Mouse (Mus musculus) limb, embryonic 13.5 days (tissue): ENCODE results near the gene Cdca8. TPM values are rescaled to one million over a fixed set of nuclear protein-coding genes. Genes with fewer than 3 reads are reported as not detected.
A peak's percentile ranks its signal among the peaks of the same experiment; 100 is the strongest.

Experiments used
- ATAC-seq: fragments of 200-750 bp; cut with Nextera tagmentation; 2 replicates; pipeline ENCODE4 v1.8.0; 2017; ENCODE audit warnings: low read depth, moderate number of reproducible peaks, moderate TSS enrichment; ENCODE audit not compliant: low FRiP score
- H3K27ac ChIP-seq: fragments of 300-500 bp; sonication (generic); 2 replicates; pipeline ENCODE4 v1.5.1; 2015; ENCODE audit warnings: inconsistent platforms, mild to moderate bottlenecking, moderate library complexity
- H3K27me3 ChIP-seq: fragments of 300-500 bp; sonication (generic); 2 replicates; pipeline ENCODE4 v1.6.1; 2015; ENCODE audit warnings: mild to moderate bottlenecking, inconsistent platforms
- H3K36me3 ChIP-seq: fragments of 300-500 bp; sonication (generic); 2 replicates; pipeline ENCODE4 v1.6.1; 2015; ENCODE audit warnings: inconsistent platforms, mild to moderate bottlenecking, moderate library complexity
- H3K4me1 ChIP-seq: fragments of 300-500 bp; sonication (generic); 2 replicates; pipeline ENCODE4 v1.6.1; 2015; ENCODE audit warnings: inconsistent platforms
- H3K4me2 ChIP-seq: fragments of 300-500 bp; sonication (generic); replicated peaks from 2 replicates; pipeline ENCODE4 v1.6.1; 2015; ENCODE audit warnings: inconsistent platforms, mild to moderate bottlenecking, moderate library complexity
- H3K4me3 ChIP-seq: fragments of 300-500 bp; sonication (generic); 2 replicates; pipeline ENCODE4 v1.5.1; 2015; ENCODE audit warnings: moderate library complexity, mild to moderate bottlenecking, inconsistent platforms
- H3K9ac ChIP-seq: fragments of 300-500 bp; sonication (generic); 2 replicates; pipeline ENCODE4 v1.6.1; 2015; ENCODE audit warnings: mild to moderate bottlenecking, inconsistent platforms
- H3K9me3 ChIP-seq: fragments of 300-500 bp; sonication (generic); 2 replicates; pipeline ENCODE4 v1.6.1; 2016; ENCODE audit warnings: inconsistent platforms
- WGBS: fragments of 180-500 bp; shearing (Covaris S2); methylation state at CpG from one replicate; pipeline ENCODE4 v1.1.7; 2015; 5-methylcytosine and 5-hydroxymethylcytosine counted together
- polyA plus RNA-seq: library from polyadenylated mRNA; unstranded; fragments of >200 nt; fragmentation: Nextera tagmentation; extraction: Ambion mirVana; gene quantifications from 2 replicates; pipeline ENCODE4 v1.2.1, GENCODE M21; 2015

Cdca8 gene
- polyA plus RNA-seq, 1 experiment from 2014 or later, result 128 TPM

- ATAC-seq, result no peak
- 0 out of 2 replicates have a peak overlapping the region, but pooled peaks have one; percentile 5 for H3K9ac ChIP-seq
- H3K27me3 ChIP-seq, result peaks cover 76% of the 10 kb centered on the region
- H3K4me3 ChIP-seq, result no peak overlapping the region
- no peak overlapping the region for H3K27ac ChIP-seq
- peaks cover 26% of the 10 kb centered on the region for H3K4me1 ChIP-seq
- 75% methylated on average over 3 of the region's 3 CpGs for WGBS
- no peak overlapping the region for H3K4me2 ChIP-seq
- no peaks in the 10 kb centered on the region for H3K36me3 ChIP-seq
- no peaks in the 10 kb centered on the region for H3K9me3 ChIP-seq
These were observed 10.4 kb upstream of the Cdca8 start for GRCm38 (mm10) chr4:124949488-124949887.

DNA sequence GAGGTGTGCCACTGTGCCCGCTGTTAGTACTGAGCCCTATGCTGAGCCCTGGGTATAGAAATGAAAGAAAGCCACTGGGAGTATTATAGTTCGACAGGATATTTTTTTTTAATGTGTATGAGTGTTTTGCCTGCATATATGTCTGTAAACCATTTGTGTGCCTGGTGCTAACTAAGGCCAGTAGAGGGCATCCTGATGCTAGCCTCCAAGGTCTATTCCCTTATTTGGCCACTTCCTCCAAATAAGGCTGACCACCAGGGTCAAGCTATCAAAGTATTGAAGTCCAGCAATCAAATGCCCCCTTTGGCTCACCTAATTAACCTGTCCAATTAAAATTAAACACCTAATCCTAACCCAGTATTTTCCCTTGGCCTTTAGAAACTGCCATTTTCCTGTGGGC lies 5.8 kb upstream of the Cdca8 start:
- ATAC-seq, result no peak
- WGBS, result 60% methylated on average over 2 of the region's 2 CpGs
- Histone ChIP-seq H3K27ac (no peak overlapping the region), H3K4me1 (peaks cover 5% of the 10 kb centered on the region), H3K4me2 (no peak overlapping the region), H3K4me3 (no peak overlapping the region), H3K9me3 (no peaks in the 10 kb centered on the region), H3K9ac (no peak overlapping the region), H3K27me3 (peaks cover 44% of the 10 kb centered on the region), H3K36me3 (peaks cover 30% of the 10 kb centered on the region)

- Histone ChIP-seq H3K9ac (no peak overlapping the region), H3K4me3 (no peak overlapping the region), H3K9me3 (no peaks in the 10 kb centered on the region), H3K27me3 (peaks cover 33% of the 10 kb centered on the region), H3K27ac (no peak overlapping the region), H3K4me1 (no peaks in the 10 kb centered on the region), H3K4me2 (no peak overlapping the region), H3K36me3 (peaks cover 40% of the 10 kb centered on the region)
- WGBS, result 47% methylated on average over 5 of the region's 5 CpGs
- ATAC-seq, result no peak
These were observed 4.7 kb upstream of the Cdca8 start for GRCm38 (mm10) chr4:124943781-124944180.

DNA sequence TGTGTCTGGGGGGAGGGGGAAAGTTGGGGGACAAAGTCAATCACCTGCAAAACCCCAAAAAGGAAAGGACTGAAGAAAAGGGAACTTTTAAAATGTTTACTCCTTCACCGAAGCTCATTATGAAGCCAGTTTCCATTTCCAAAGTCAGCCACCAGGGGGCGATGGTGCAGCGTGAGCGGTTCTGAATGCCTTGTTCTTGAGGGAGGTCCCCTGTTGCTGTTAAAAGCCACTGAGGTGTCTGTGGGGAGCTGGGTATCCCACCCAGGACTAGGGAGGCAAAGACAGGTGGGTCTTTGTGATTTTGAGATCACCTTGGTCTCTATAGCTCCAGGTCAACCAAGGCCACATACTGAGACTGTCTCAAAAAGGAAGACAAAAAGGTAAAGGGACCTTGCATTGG lies 3.9 kb upstream of the Cdca8 start:
- peaks cover 4% of the 10 kb centered on the region; the same call in 1 of the 2 replicates for H3K4me1 ChIP-seq
- H3K36me3 ChIP-seq, result peaks cover 45% of the 10 kb centered on the region
- no peak overlapping the region for H3K4me3 ChIP-seq
- H3K27me3 ChIP-seq, result peaks cover 26% of the 10 kb centered on the region
- H3K27ac ChIP-seq, result no peak overlapping the region
- no peaks in the 10 kb centered on the region for H3K9me3 ChIP-seq
- ATAC-seq, result no peak
- no peak overlapping the region for H3K9ac ChIP-seq
- no peak overlapping the region for H3K4me2 ChIP-seq
- WGBS, result 8% methylated on average over 4 of the region's 4 CpGs

DNA sequence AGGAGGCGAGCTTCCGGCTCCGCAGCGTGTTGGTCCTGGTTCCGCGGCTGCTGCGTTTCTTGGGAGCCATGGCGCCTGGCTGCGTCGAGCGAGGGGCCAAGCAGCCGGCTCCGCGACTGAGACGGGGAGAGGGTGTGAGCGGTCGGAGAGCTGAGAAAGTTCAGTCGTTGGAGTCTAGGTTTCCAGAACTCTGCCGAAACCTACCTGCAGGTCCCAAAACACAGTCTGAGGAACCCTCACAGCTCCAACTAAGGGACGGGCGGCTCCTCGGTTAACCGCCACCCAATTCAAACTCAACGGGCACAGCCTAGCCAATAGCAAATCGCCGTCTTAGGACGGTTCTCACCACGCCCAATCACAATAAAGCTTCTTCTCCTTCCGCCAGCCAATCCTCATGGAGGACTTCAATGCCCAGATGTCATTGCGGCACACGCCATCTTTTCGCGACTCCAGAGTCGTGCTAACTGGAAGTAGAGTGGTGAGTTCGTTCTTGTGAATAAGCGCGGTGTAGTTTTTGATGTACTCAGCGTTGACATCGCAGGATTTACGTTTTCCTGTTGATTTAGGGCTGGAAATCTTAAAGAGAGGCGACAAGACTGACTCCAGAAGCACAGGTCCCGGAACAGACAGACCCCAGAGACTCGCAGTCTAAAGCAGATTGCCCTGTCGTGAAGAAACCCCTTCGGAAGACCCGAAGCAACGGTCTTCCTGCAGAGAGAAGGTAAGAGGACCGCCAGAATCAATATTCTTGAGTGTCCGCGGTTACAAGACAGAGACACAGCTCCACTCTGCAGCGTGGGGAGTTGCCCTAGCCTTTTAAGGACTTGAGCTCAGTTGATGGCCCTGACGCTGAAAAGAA lies 2.3 kb downstream of the Cdca8 start, which contains the start of gene 9930104L06Rik:
Gene 9930104L06Rik (plus strand): TSS at position 436 of the 859 bp plus-strand sequence.
- H3K27ac ChIP-seq, result no peak within 1 kb of the TSS
- H3K4me3 ChIP-seq, result peak within 1 kb of the TSS; percentile 89
- WGBS, result under 1% methylated on average over 52 of the region's 52 CpGs

GRCm38 (mm10) chr4:124928102-124928501 lies 11.0 kb downstream of the Cdca8 start:
- WGBS, result 86% methylated on average over 5 of the region's 5 CpGs
- Histone ChIP-seq H3K4me2 (no peak overlapping the region), H3K36me3 (peaks cover 82% of the 10 kb centered on the region), H3K4me3 (no peak overlapping the region), H3K4me1 (no peaks in the 10 kb centered on the region), H3K27me3 (no peaks in the 10 kb centered on the region), H3K27ac (no peak overlapping the region), H3K9ac (no peak overlapping the region), H3K9me3 (no peaks in the 10 kb centered on the region)
- no peak for ATAC-seq

More for the DNA sequence above, 2.3 kb downstream of the Cdca8 start, which contains the start of gene 9930104L06Rik:
- Histone ChIP-seq H3K36me3 (peaks cover 30% of the 10 kb centered on the region), H3K4me1 (peaks cover 22% of the 10 kb centered on the region), H3K9me3 (no peaks in the 10 kb centered on the region), H3K4me2 (peak within 1 kb of the TSS; percentile 77), H3K9ac (peak within 1 kb of the TSS; percentile 84), H3K27me3 (no peaks in the 10 kb centered on the region)
- ATAC-seq, result peak; percentile 100

DNA sequence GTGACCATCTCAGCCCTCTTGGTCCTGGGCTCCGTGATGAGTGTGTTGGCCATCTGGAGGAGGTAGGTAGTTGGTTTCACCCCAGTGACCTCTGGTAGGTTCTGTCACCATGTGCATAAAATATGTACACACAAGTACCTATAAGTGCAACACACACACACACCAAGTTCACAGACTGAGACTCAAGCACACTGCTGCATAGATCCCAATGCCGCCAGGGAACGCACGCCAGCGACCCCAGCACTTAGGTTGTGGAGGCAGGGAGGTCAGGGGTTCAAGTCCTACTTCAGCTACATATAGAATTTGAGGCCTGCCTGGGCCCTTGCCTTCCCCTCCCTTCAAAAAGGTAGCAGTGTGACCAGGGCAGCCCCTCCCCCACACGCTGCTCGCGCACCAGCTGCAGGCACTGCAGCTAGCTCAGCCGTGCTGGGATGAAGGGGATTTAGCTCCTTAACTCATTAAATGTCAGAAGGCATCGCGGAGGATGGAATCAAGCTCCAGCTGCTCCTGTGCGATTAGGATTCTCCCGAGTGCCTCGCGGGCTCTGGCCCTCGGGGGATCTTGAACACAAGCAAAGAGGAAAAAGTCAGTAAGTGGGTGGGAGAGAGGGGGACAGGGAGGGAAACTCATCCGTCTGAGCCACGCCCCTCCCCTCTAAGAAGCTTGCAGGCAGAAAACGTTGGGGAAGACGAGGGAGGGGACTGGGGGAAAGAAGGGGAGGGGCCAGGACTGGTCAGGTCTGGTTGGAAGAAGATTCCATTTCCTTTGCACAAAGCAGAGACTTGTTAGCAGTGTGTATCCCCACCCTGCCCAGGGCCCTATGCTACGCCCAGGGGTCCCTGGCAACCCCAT lies 32.9 kb downstream of the Cdca8 start:
- Histone ChIP-seq H3K36me3 (no peaks in the 10 kb centered on the region), H3K27ac (no peak overlapping the region), H3K4me1 (peaks cover 13% of the 10 kb centered on the region), H3K4me2 (peak overlapping the region; percentile 59), H3K9ac (peak overlapping the region; percentile 20), H3K9me3 (no peaks in the 10 kb centered on the region), H3K4me3 (peak overlapping the region; percentile 32), H3K27me3 (peaks cover 30% of the 10 kb centered on the region)
- WGBS, result 7% methylated on average over 21 of the region's 21 CpGs
- ATAC-seq, result peak; percentile 71

DNA sequence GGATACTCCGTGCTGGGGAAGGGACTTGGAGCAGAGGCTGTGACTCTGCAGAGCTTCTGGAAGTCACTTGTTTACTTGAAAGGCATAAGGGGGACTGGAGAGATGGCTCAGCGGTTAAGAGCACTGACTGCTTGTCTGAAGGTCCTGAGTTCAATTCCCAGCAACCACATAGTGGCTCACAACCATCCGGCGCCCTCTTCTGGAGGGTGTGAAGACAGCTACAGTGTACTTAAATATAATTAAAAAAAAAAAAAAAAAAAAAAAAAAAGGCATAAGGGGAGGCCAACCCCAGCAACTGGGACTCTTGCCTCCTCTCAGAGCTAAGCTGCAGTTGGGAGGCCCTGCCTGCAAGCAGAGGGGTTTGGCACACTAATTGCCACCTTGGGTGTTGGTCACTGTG lies 33.7 kb downstream of the Cdca8 start:
- Histone ChIP-seq H3K4me1 (peaks cover 13% of the 10 kb centered on the region), H3K27me3 (peaks cover 33% of the 10 kb centered on the region), H3K4me3 (no peak overlapping the region), H3K27ac (no peak overlapping the region), H3K4me2 (no peak overlapping the region), H3K9ac (no peak overlapping the region), H3K36me3 (no peaks in the 10 kb centered on the region), H3K9me3 (no peaks in the 10 kb centered on the region)
- no peak for ATAC-seq
- 69% methylated on average over 4 of the region's 4 CpGs for WGBS

DNA sequence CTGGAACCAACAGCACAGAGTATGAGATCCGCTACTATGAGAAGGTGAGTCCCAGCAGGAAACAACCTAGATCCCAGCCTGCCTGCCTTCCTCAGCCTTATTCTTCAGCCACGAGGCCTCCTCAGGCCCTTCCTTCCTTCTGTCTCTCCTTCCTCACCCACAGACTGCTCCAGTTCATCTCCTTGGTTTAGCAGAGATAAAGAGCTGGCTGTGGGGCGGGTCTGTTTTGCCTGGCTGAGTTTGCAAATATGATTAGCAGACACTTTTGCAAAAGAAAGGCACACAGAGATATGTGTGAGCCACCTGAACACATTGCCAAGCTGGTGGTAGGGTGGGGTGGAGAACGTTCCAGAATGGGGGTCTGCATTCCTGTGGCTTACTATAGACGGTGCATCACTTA lies 39.2 kb downstream of the Cdca8 start:
- no peaks in the 10 kb centered on the region for H3K9me3 ChIP-seq
- H3K9ac ChIP-seq, result no peak overlapping the region
- H3K4me3 ChIP-seq, result no peak overlapping the region
- H3K27me3 ChIP-seq, result peaks cover 82% of the 10 kb centered on the region
- no peak overlapping the region for H3K4me2 ChIP-seq
- ATAC-seq, result no peak
- H3K27ac ChIP-seq, result no peak overlapping the region
- no peaks in the 10 kb centered on the region for H3K36me3 ChIP-seq
- 59% methylated on average over 5 of the region's 5 CpGs for WGBS
- peaks cover 2% of the 10 kb centered on the region for H3K4me1 ChIP-seq

DNA sequence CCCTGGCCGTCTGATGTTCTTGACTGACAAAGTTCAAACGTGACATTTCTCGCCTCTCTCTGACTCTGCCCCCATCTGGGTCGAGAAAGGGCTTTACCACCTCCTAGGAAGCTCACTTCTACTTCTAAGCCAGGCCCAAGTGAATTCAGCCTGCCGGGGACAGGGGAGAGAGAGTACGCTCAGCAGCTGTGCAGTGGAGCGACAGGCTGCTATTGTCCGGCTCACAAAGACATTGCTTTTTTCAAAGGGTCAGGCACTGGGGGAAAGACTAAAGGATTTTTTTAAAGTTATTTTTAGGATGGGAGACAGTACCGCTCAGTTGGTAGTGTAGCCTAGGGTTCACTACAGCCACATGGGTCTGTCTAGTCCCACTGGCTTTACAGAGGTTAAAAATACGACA lies 40.7 kb downstream of the Cdca8 start:
- 64% methylated on average over 10 of the region's 10 CpGs for WGBS
- Histone ChIP-seq H3K4me3 (no peak overlapping the region), H3K9ac (no peak overlapping the region), H3K27ac (no peak overlapping the region), H3K9me3 (no peaks in the 10 kb centered on the region), H3K4me1 (peaks cover 7% of the 10 kb centered on the region), H3K27me3 (peaks cover 87% of the 10 kb centered on the region), H3K36me3 (no peaks in the 10 kb centered on the region), H3K4me2 (no peak overlapping the region)
- ATAC-seq, result no peak; the same call in 1 of the 2 replicates

DNA sequence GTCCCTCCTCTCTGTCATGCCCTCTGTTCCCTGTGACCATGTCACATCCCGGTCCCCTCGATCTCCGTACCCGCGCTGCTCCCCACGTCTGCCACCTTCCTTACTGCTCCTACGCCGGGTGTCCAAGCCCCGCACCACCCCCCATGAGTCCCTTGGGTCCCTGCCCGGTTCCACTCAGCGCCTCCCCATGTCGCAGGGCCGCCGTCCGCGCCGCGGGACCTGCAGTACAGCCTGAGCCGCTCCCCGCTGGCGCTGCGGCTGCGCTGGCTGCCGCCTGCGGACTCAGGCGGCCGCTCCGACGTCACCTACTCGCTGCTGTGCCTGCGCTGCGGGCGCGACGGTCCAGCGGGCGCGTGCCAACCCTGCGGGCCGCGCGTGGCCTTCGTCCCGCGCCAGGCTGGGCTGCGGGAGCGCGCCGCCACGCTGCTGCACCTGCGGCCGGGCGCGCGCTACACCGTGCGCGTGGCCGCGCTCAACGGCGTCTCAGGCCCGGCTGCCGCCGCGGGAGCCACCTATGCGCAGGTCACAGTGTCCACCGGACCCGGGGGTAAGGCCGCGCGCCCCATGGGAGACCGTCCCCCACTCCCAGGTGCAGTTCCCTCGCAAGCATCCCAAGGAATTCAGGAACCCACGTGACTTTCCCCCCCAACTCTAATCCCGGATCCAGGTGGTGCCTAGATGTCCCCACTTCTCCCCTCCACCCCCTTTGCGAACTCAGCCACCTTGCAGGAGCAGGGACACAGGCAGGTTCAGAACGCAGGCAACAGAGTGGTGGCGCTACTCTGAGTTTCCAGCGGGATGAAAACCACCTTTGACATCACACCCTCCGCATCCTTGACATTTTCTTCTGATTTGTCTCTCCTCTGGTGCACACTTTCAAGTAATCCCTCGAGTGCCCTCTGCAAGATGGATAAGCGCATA lies 44.3 kb downstream of the Cdca8 start:
- H3K4me1 ChIP-seq, result peaks cover 7% of the 10 kb centered on the region
- no peak overlapping the region for H3K27ac ChIP-seq
- WGBS, result 2% methylated on average over 83 of the region's 83 CpGs
- ATAC-seq, result no peak
- no peaks in the 10 kb centered on the region for H3K9me3 ChIP-seq
- no peaks in the 10 kb centered on the region for H3K36me3 ChIP-seq
- H3K4me2 ChIP-seq, result peak overlapping the region; percentile 70
- peaks cover 91% of the 10 kb centered on the region for H3K27me3 ChIP-seq
- H3K9ac ChIP-seq, result peak overlapping the region; percentile 50; the same call in 1 of the 2 replicates
- peak overlapping the region; percentile 44 for H3K4me3 ChIP-seq
